Mouse (Mus musculus) G1E (cell line): Measurements from ENCODE around the gene Usb1.

Source experiments
- CTCF ChIP-seq: IDR thresholded peaks from 2 replicates; pipeline ENCODE4 v1.5.1; 2012; ENCODE audit warnings: low read depth, low read length, inconsistent platforms, mixed read lengths
- TAL1 ChIP-seq: conservative IDR thresholded peaks from 2 replicates; pipeline ENCODE4 v1.6.1; 2012; ENCODE audit warnings: low read depth, low read length, inconsistent platforms, mixed read lengths

DNA sequence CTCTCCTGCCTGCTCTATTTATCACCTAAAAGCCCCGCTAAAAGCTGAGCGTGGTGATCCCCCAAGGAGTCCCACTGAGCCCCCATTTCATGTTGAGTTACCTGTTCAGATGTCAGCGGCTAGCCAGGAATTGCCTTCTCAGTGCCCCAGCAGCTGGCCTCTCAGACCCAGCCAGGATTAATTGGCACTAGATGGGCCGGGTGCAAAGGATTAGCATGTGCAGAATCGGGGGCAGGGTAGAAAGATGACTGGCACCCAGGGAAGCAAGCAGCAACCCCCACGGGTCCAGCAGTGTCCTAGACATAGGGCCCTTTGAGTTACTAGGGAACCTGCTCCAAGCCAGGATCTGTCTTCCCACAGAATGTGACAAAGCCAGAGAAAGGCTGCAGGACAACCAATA, 25.7 kb upstream of the Usb1 start, which contains the start of gene Cngb1:
- TF ChIP-seq CTCF (no peak), TAL1 (no peak)
